Mouse (Mus musculus) G1E (cell line): ENCODE results near the gene Rflnb. TPM values are rescaled to one million over a fixed set of nuclear protein-coding genes. Genes with fewer than 3 reads are reported as not detected.
A peak's percentile ranks its signal among the peaks of the same experiment; 100 is the strongest.

Experiments
- ATAC-seq: 2 replicates; pipeline ENCODE4 v1.8.0; 2016; ENCODE audit warnings: mild to moderate bottlenecking; ENCODE audit not compliant: insufficient number of reproducible peaks, poor library complexity, low FRiP score, severe bottlenecking; ENCODE audit errors: extremely low read depth
- DNase-seq: peaks from one replicate; pipeline ENCODE4 v3.0.0; 2012; ENCODE audit warnings: low spot score
- H3K27me3 ChIP-seq: 2 replicates; pipeline ENCODE4 v1.6.1; 2012; ENCODE audit warnings: mild to moderate bottlenecking, low read length, inconsistent platforms; ENCODE audit not compliant: insufficient read depth
- H3K36me3 ChIP-seq: replicated peaks from 2 replicates; pipeline ENCODE3; 2012; ENCODE audit warnings: mild to moderate bottlenecking, inconsistent platforms
- H3K4me1 ChIP-seq: 2 replicates; pipeline ENCODE4 v1.6.1; 2012; ENCODE audit warnings: low read depth, low read length, inconsistent platforms, mixed read lengths; ENCODE audit not compliant: insufficient read depth
- H3K4me3 ChIP-seq: 2 replicates; pipeline ENCODE4 v1.5.1; 2012; ENCODE audit warnings: low read depth, mild to moderate bottlenecking, inconsistent platforms, low read length, moderate library complexity, mixed read lengths
- H3K9me3 ChIP-seq: replicated peaks from 2 replicates; pipeline ENCODE4 v1.6.1; 2012; ENCODE audit warnings: inconsistent platforms
- CTCF ChIP-seq: IDR thresholded peaks from 2 replicates; pipeline ENCODE4 v1.5.1; 2012; ENCODE audit warnings: low read depth, low read length, inconsistent platforms, mixed read lengths
- GATA1 ChIP-seq: IDR thresholded peaks from 2 replicates; pipeline ENCODE4 v1.6.1; 2012; ENCODE audit warnings: borderline replicate concordance, low read length, inconsistent platforms, mixed read lengths
- GATA2 ChIP-seq: IDR thresholded peaks from 2 replicates; pipeline ENCODE4 v1.6.1; 2012; ENCODE audit warnings: low read depth, low read length, inconsistent platforms, borderline replicate concordance
- POLR2AphosphoS5 ChIP-seq: IDR thresholded peaks from 2 replicates; pipeline ENCODE4 v1.6.1; 2012; ENCODE audit warnings: low read depth, low read length, inconsistent platforms; ENCODE audit not compliant: insufficient replicate concordance
- TAL1 ChIP-seq: conservative IDR thresholded peaks from 2 replicates; pipeline ENCODE4 v1.6.1; 2012; ENCODE audit warnings: low read depth, low read length, inconsistent platforms, mixed read lengths
- polyA plus RNA-seq: library from polyadenylated mRNA; stranded (reverse); fragments of >175 nt; gene quantifications from 2 replicates; pipeline ENCODE4 v1.2.3, GENCODE M21; 2012
- total RNA-seq, 2 experiments: library from RNA; stranded (forward) in 1 of 2; stranded (reverse) in 1 of 2; fragments of 200-1000 nt in 1 of 2; fragments of >200 nt in 1 of 2; fragmentation: Nextera tagmentation in 1 of 2; gene quantifications; 2 replicates each; pipeline ENCODE4 v1.2.3; 2014 to 2017

Gene Rflnb
- total and polyA plus RNA-seq, 3 experiments = 0.05 to 0.08 TPM; not detected in 1

DNA sequence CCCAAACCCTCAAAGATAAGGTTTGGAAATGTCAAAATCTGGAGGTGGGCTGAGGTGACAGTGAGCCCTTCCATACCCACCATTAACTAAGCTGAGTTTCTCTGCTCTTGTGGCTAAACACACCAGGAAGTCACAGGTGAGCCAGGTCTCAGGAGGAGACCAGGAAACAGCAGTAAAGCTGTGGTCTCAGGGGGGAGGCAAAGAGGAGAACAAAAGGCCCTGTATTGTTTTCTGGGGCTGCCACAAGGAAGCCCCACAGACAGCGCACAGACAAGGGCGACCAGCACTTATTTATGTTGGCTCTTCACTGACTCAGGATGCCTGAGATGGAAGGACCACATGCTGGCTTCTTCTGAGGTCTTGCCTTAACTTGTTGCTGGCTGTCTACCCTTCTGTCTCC, 47.2 kb downstream of the Rflnb start:
- ATAC-seq = no peak
- Histone ChIP-seq H3K27me3 (peaks cover 25% of the 10 kb centered on the region), H3K9me3 (no peaks in the 10 kb centered on the region), H3K36me3 (no peaks in the 10 kb centered on the region), H3K4me3 (no peak overlapping the region), H3K4me1 (no peaks in the 10 kb centered on the region)
- no peak for TF ChIP-seq POLR2AphosphoS5
- TF ChIP-seq CTCF = no peak
- no peak for TF ChIP-seq GATA1
- no peak for TF ChIP-seq GATA2
- TF ChIP-seq TAL1 = no peak
- DNase-seq = no peak

DNA sequence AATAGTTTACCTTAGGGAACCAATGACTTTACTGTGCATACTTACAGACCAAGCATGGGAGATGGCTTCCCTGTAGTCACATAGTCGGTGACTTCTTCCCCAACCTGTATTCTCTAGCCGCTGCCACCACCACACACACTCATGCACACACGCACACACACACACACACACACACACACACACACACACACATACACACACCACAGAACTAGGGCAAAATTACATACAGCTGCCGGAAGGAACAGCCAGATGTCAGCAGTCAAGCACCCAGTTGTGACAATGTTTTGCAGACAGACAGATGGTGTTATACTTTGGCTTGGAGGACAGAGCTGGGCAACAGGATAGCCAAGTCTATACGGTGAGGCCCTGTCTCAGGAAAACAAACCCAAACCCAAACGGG, 49.5 kb downstream of the Rflnb start:
- DNase-seq = no peak
- Histone ChIP-seq H3K4me1 (no peaks in the 10 kb centered on the region), H3K27me3 (peaks cover 28% of the 10 kb centered on the region), H3K4me3 (no peak overlapping the region), H3K9me3 (no peaks in the 10 kb centered on the region; the same call in 1 of the 2 replicates), H3K36me3 (no peaks in the 10 kb centered on the region)
- no peak for ATAC-seq
- TF ChIP-seq CTCF (no peak), POLR2AphosphoS5 (no peak), TAL1 (no peak), GATA1 (no peak), GATA2 (no peak)

GRCm38 (mm10) chr11:75976748-75977147, 50.8 kb downstream of the Rflnb start:
- Histone ChIP-seq H3K4me1 (no peaks in the 10 kb centered on the region), H3K36me3 (no peaks in the 10 kb centered on the region), H3K4me3 (no peak overlapping the region), H3K27me3 (peaks cover 31% of the 10 kb centered on the region), H3K9me3 (no peaks in the 10 kb centered on the region; the same call in 1 of the 2 replicates)
- ATAC-seq (no peak), DNase-seq (no peak)
- no peak for TF ChIP-seq POLR2AphosphoS5
- no peak for TF ChIP-seq TAL1

- no peak overlapping the region for H3K4me3 ChIP-seq
- ATAC-seq (no peak), DNase-seq (no peak)
- no peaks in the 10 kb centered on the region for H3K36me3 ChIP-seq
- peaks cover 23% of the 10 kb centered on the region for H3K27me3 ChIP-seq
- no peaks in the 10 kb centered on the region; the same call in 1 of the 2 replicates for H3K9me3 ChIP-seq
- H3K4me1 ChIP-seq = no peaks in the 10 kb centered on the region
- TF ChIP-seq TAL1 = no peak
- TF ChIP-seq GATA1 = no peak
- peak; percentile 8; the same call in 1 of the 2 replicates for TF ChIP-seq CTCF
- TF ChIP-seq GATA2 = no peak
- TF ChIP-seq POLR2AphosphoS5 = no peak
Measured at GRCm38 (mm10) chr11:75973988-75974387, 53.6 kb downstream of the Rflnb start.

DNA sequence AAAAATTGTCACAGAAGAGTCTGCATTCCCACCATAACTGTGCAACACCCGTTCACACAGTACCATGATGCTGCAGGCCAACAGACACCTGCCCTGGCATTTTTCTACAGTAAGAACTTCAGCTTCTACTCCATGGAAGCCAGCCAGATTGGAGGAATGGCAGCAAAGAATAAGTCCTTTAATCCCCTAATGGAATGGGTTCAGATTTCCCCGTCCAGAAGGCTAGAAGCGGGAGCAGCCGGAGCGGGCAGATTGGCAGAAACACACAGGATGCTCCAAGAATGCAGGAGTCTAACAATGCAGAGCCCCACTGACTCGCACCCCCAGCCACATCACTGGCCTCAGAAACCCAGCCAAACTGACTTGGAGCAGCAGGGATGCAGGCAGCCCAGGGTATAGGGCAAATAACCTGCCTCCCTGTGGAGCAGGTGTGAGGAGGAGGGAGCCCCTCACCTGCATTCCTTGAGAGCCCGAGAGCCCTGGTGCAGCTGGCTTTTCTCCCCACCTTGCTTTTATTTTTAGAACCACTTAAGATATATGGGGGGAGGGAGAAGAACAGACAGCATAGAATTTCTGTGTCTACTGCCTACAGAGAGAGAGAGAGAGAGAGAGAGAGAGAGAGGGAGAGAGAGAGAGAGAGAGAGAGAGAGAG, 54.5 kb downstream of the Rflnb start:
- ATAC-seq = no peak
- Histone ChIP-seq H3K36me3 (no peaks in the 10 kb centered on the region), H3K4me1 (no peaks in the 10 kb centered on the region), H3K27me3 (peaks cover 20% of the 10 kb centered on the region), H3K9me3 (no peaks in the 10 kb centered on the region; the same call in 1 of the 2 replicates), H3K4me3 (no peak overlapping the region)
- TF ChIP-seq CTCF (no peak), POLR2AphosphoS5 (no peak), GATA1 (no peak), GATA2 (no peak), TAL1 (no peak)
- DNase-seq = no peak

DNA sequence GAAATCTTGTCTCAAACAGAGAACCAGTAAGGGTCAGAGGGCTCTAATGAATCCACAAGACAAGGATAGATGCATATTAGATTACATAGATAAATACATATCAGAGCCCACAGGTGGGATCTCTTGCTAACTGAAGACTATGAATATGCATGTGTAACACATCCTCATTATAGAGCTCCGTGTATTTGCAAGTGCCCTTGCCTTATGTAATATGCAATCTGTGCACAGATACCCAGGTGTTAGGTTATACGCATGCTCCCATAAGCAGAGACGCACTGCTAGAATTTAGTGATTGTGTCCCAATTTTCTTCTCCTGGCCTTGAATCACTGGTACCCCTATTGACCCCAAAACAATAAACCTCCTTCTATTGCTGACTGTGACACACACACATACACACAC, 55.4 kb downstream of the Rflnb start:
- Histone ChIP-seq H3K9me3 (no peaks in the 10 kb centered on the region; the same call in 1 of the 2 replicates), H3K36me3 (no peaks in the 10 kb centered on the region), H3K4me1 (no peaks in the 10 kb centered on the region), H3K4me3 (no peak overlapping the region), H3K27me3 (peaks cover 20% of the 10 kb centered on the region)
- no peak for TF ChIP-seq POLR2AphosphoS5
- no peak for TF ChIP-seq CTCF
- TF ChIP-seq GATA2 = no peak
- no peak for TF ChIP-seq TAL1
- DNase-seq (no peak), ATAC-seq (no peak)
